Mouse (Mus musculus) midbrain, embryonic 14.5 days (tissue): ENCODE data around the gene Ldlrad3. TPM values are rescaled to one million over a fixed set of nuclear protein-coding genes. Genes with fewer than 3 reads are reported as not detected.

Source experiments
- ATAC-seq: fragments of 200-750 bp; cut with Nextera tagmentation; 2 replicates; pipeline ENCODE4 v1.8.0; 2017; ENCODE audit warnings: moderate number of reproducible peaks, moderate library complexity; ENCODE audit not compliant: low FRiP score, low TSS enrichment
- DNase-seq: peaks from one replicate; pipeline ENCODE4 v3.0.0-alpha.2; 2015
- H3K27ac ChIP-seq: fragments of 300-500 bp; sonication (generic); replicated peaks from 2 replicates; pipeline ENCODE4 v1.5.1; 2014; ENCODE audit warnings: mild to moderate bottlenecking, low read depth, low read length, moderate library complexity
- H3K27me3 ChIP-seq: fragments of 300-500 bp; sonication (generic); 2 replicates; pipeline ENCODE4 v1.6.1; 2014; ENCODE audit warnings: low read length, control low read depth, mixed read lengths; ENCODE audit not compliant: control insufficient read depth, insufficient read depth
- H3K36me3 ChIP-seq: fragments of 300-500 bp; sonication (generic); 2 replicates; pipeline ENCODE4 v1.6.1; 2014; ENCODE audit warnings: low read length, control low read depth; ENCODE audit not compliant: control insufficient read depth, insufficient read depth
- H3K4me1 ChIP-seq: fragments of 300-500 bp; sonication (generic); 2 replicates; pipeline ENCODE4 v1.6.1; 2014; ENCODE audit warnings: mild to moderate bottlenecking, antibody characterized with exemption, low read length, control low read depth; ENCODE audit not compliant: control insufficient read depth, insufficient read depth
- H3K4me2 ChIP-seq: fragments of 300-500 bp; sonication (generic); 2 replicates; pipeline ENCODE4 v1.6.1; 2014; ENCODE audit warnings: mild to moderate bottlenecking, low read length, moderate library complexity
- H3K4me3 ChIP-seq: fragments of 300-500 bp; sonication (generic); replicated peaks from 2 replicates; pipeline ENCODE4 v1.5.1; 2014; ENCODE audit warnings: low read depth, low read length
- H3K9ac ChIP-seq: fragments of 300-500 bp; sonication (generic); replicated peaks from 2 replicates; pipeline ENCODE4 v1.6.1; 2014; ENCODE audit warnings: mild to moderate bottlenecking, low read length, moderate library complexity
- H3K9me3 ChIP-seq: fragments of 300-500 bp; sonication (generic); 2 replicates; pipeline ENCODE4 v1.6.1; 2016; ENCODE audit warnings: low read length, control low read depth, mixed read lengths; ENCODE audit not compliant: control insufficient read depth
- WGBS: fragments of 180-500 bp; shearing (Covaris S2); extraction: QIAGEN DNeasy Blood & Tissue Kit; methylation state at CpG from one replicate; pipeline ENCODE4 v1.1.7; 2014; 5-methylcytosine and 5-hydroxymethylcytosine counted together
- polyA plus RNA-seq: library from polyadenylated mRNA; unstranded; fragments of >200 nt; fragmentation: Nextera tagmentation; extraction: Ambion mirVana; gene quantifications from 2 replicates; pipeline ENCODE4 v1.2.1, GENCODE M21; 2014

The Ldlrad3 gene
- polyA plus RNA-seq, 1 experiment from 2014 or later: 34.0 TPM

DNA sequence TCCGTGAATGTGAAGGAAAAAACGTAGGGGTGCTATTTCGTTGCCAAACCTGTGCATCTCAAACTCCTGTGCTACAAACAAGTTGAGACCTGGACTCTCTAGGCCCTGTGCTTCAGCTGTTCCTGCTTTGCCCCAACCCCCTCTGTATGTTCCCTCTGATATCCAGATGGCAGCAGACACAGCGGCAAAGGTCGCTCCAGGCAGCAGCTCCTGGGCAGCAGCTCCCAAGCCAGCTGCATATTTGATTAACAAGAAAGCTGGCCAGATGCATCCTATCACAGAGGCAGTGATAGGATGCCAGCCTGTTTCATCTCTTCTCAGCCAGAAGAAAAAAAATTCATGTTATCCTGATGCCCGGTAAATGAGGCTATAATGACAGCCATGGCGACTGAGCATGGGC is 267.7 kb downstream of the Ldlrad3 start:
- Histone ChIP-seq H3K9ac (no peak overlapping the region), H3K4me1 (peaks cover 5% of the 10 kb centered on the region; the same call in 1 of the 2 replicates), H3K27ac (no peak overlapping the region), H3K9me3 (0 out of 2 replicates have a peak, but pooled peaks cover 4% of the 10 kb centered on the region), H3K4me3 (no peak overlapping the region), H3K4me2 (no peak overlapping the region), H3K36me3 (no peaks in the 10 kb centered on the region), H3K27me3 (no peaks in the 10 kb centered on the region)
- ATAC-seq: no peak
- DNase-seq: peak; percentile 47
- WGBS: 76% methylated on average over 7 of the region's 7 CpGs

DNA sequence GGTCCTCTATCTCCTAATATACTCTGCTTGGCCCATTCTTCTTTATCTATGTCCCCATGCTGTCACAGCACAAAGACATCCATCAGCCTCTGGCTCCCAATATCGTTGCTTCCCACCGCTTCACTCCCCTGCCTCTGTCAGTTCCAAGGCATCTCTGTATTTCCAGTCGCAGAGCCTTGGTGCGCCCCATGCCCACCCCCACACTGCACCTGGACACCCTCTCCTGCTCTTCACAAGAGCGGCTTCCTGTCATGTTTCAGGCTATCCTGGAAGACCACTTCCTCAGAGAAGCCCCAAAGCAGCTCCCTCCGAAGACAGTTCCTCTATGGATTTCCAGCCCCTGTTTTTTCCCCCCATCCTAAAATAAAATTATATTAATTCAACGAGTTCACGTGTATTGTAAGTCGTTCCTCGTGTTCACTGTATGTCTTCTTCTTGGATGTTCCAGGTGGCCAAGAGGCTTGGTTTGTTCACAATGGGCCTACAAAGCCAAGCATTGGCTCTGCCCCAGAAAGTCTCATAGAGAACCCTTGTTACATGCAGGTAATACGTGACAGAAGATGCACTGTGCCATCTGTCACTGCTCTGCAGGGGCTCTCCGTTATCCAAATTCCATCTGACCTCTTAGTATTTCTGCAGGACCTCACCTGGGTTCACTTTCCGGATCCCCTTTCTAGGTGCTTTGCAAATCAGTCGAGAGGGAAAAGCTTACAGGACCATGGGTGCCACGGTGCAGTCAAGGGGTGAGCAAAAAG is 276.7 kb downstream of the Ldlrad3 start:
- H3K4me1 ChIP-seq: peaks cover 10% of the 10 kb centered on the region
- no peak overlapping the region for H3K4me3 ChIP-seq
- no peak overlapping the region for H3K4me2 ChIP-seq
- ATAC-seq (no peak), DNase-seq (no peak)
- no peaks in the 10 kb centered on the region for H3K27me3 ChIP-seq
- no peaks in the 10 kb centered on the region for H3K9me3 ChIP-seq
- no peak overlapping the region for H3K27ac ChIP-seq
- H3K36me3 ChIP-seq: no peaks in the 10 kb centered on the region
- no peak overlapping the region for H3K9ac ChIP-seq
- 86% methylated on average over 15 of the region's 15 CpGs for WGBS

- H3K27me3 ChIP-seq: no peaks in the 10 kb centered on the region
- H3K4me2 ChIP-seq: no peak overlapping the region
- DNase-seq (no peak), ATAC-seq (no peak)
- 77% methylated on average over 13 of the region's 13 CpGs for WGBS
- H3K36me3 ChIP-seq: no peaks in the 10 kb centered on the region
- H3K4me1 ChIP-seq: peaks cover 10% of the 10 kb centered on the region
- no peak overlapping the region for H3K9ac ChIP-seq
- H3K9me3 ChIP-seq: no peaks in the 10 kb centered on the region
- H3K27ac ChIP-seq: no peak overlapping the region
- H3K4me3 ChIP-seq: no peak overlapping the region
Measured at GRCm38 (mm10) chr2:101908773-101909172, 277.4 kb downstream of the Ldlrad3 start.

GRCm38 (mm10) chr2:101907386-101908022 is 278.7 kb downstream of the Ldlrad3 start:
- Histone ChIP-seq H3K4me1 (peaks cover 10% of the 10 kb centered on the region), H3K36me3 (no peaks in the 10 kb centered on the region), H3K9me3 (no peaks in the 10 kb centered on the region), H3K27me3 (no peaks in the 10 kb centered on the region), H3K4me2 (no peak overlapping the region), H3K4me3 (no peak overlapping the region), H3K27ac (no peak overlapping the region), H3K9ac (no peak overlapping the region)
- WGBS: 85% methylated on average over 10 of the region's 10 CpGs
- DNase-seq (no peak), ATAC-seq (no peak)

- WGBS: 22% methylated on average over 5 of the region's 5 CpGs
- H3K27ac ChIP-seq: peak overlapping the region; percentile 32
- no peaks in the 10 kb centered on the region for H3K27me3 ChIP-seq
- peaks cover 10% of the 10 kb centered on the region for H3K4me1 ChIP-seq
- no peaks in the 10 kb centered on the region for H3K9me3 ChIP-seq
- DNase-seq (no peak), ATAC-seq (peak; percentile 55)
- no peak overlapping the region for H3K4me3 ChIP-seq
- H3K36me3 ChIP-seq: peaks cover 5% of the 10 kb centered on the region; the same call in 1 of the 2 replicates
- H3K9ac ChIP-seq: no peak overlapping the region; the same call in 1 of the 2 replicates
- peak overlapping the region; percentile 37 for H3K4me2 ChIP-seq
Measured at GRCm38 (mm10) chr2:101906379-101906690, 279.9 kb downstream of the Ldlrad3 start.

DNA sequence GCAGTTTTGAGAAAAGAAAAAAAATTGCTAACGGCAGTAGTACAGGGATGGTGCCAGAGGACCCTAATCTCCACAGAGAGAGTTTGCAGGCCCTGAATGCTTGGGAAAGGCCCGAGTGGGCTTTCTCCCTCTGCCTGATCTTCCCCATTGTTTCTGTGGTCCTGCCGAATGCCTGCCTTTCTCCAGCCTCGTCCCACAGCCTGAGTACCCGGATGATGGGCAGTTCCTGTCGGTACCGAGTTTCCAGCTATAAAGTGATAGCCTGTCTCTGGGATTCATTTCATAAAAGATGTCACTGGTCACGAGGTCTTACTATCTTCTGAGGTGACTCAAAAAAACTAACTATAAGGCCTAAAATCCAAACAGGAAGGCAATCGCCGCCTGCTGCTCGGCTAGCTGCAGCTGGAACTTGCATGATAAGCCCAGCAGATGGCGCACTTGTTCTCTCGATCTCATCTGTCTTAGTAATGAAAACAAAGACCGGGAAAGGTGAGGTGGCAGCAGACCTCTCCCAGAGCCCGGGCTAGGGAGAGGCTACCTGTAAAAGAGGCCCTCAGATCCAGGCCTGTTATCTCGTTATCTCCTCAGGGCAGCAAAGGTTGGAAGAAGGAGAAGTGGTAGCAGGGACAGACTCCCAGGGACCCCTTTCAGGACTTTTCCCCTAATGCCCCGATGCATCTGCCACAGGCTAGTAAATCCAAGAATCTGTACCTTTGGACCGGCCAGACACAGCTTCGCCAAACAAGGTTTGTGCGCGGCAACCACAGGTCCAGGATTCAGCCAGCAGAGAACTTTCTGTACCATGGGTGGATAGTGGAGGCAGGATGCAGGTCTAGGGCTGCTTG is 280.4 kb downstream of the Ldlrad3 start:
- Histone ChIP-seq H3K27ac (peak overlapping the region; percentile 63), H3K4me3 (0 out of 2 replicates have a peak overlapping the region, but pooled peaks have one; percentile 7), H3K9ac (no peak overlapping the region; the same call in 1 of the 2 replicates), H3K4me1 (peaks cover 10% of the 10 kb centered on the region), H3K36me3 (peaks cover 9% of the 10 kb centered on the region), H3K9me3 (no peaks in the 10 kb centered on the region), H3K4me2 (peak overlapping the region; percentile 37), H3K27me3 (no peaks in the 10 kb centered on the region)
- 15% methylated on average over 21 of the region's 21 CpGs for WGBS
- DNase-seq (peak; percentile 96), ATAC-seq (peak; percentile 82)

DNA sequence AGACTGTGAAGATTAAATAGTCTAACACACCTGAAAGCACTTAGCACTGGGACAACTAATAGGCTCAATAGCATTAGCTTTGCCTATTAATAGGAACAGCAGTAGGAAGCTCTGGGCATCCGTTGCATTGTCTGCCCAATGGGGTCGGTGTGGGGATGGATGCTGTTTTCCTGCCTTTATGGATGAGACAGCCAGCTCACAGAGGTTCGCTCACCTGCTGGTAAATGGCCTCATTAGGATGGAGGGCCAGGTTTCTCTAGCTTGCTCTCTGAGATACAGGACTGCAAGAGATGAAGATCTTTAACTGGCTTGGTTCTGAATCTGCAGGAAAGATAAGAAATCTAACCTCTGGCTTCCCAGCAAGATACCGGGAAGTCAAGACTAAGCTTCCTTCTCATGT is 284.0 kb downstream of the Ldlrad3 start:
- Histone ChIP-seq H3K9ac (no peak overlapping the region), H3K27ac (no peak overlapping the region), H3K4me3 (no peak overlapping the region), H3K27me3 (no peaks in the 10 kb centered on the region), H3K4me2 (no peak overlapping the region), H3K4me1 (peaks cover 10% of the 10 kb centered on the region; the same call in 1 of the 2 replicates), H3K9me3 (no peaks in the 10 kb centered on the region), H3K36me3 (peaks cover 20% of the 10 kb centered on the region)
- WGBS: 76% methylated on average over 4 of the region's 4 CpGs
- DNase-seq (no peak), ATAC-seq (no peak)
